Mouse (Mus musculus) bone marrow, adult 2 months (tissue): ENCODE measurements around the gene Akap6. TPM values are rescaled to one million over a fixed set of nuclear protein-coding genes. Genes with fewer than 3 reads are reported as not detected.

Experiments used
- H3K27ac ChIP-seq: fragments of 200-500 bp; 2 replicates; pipeline ENCODE4 v1.5.1; 2012; ENCODE audit warnings: low read depth, mild to moderate bottlenecking, control low read depth, inconsistent platforms, low read length; ENCODE audit not compliant: control insufficient read depth, poor library complexity, insufficient read depth
- H3K4me1 ChIP-seq: fragments of 200-500 bp; 2 replicates; pipeline ENCODE4 v1.6.1; 2011; ENCODE audit warnings: low read length; ENCODE audit not compliant: control insufficient read depth, insufficient read depth
- H3K4me3 ChIP-seq: fragments of 200-500 bp; replicated peaks from 2 replicates; pipeline ENCODE3; 2011; ENCODE audit warnings: mild to moderate bottlenecking, low read depth, low read length, control low read depth; ENCODE audit not compliant: control insufficient read depth
- CTCF ChIP-seq: fragments of 200-500 bp; IDR thresholded peaks from 2 replicates; pipeline ENCODE4 v1.5.1; 2011; ENCODE audit warnings: low read length, control low read depth; ENCODE audit not compliant: control insufficient read depth, insufficient read depth
- POLR2A ChIP-seq: fragments of 200-500 bp; IDR thresholded peaks from 2 replicates; pipeline ENCODE4 v1.6.1; 2011; ENCODE audit warnings: low read depth, mild to moderate bottlenecking, control low read depth, low read length, borderline replicate concordance; ENCODE audit not compliant: control insufficient read depth
- WGBS: fragments of 180-500 bp; shearing (Covaris S2); methylation state at CpG from one replicate; pipeline ENCODE4 v1.1.7; 2018; 5-methylcytosine and 5-hydroxymethylcytosine counted together
- polyA plus RNA-seq: library from polyadenylated mRNA; stranded (reverse); fragments of >200 nt; gene quantifications from 2 replicates; pipeline ENCODE4 v1.2.4, GENCODE M21; 2011; ENCODE audit warnings: low replicate concordance; ENCODE audit not compliant: missing spikeins, insufficient read depth, insufficient read length

Gene Akap6
- polyA plus RNA-seq, 1 experiment: 0.37 TPM

DNA sequence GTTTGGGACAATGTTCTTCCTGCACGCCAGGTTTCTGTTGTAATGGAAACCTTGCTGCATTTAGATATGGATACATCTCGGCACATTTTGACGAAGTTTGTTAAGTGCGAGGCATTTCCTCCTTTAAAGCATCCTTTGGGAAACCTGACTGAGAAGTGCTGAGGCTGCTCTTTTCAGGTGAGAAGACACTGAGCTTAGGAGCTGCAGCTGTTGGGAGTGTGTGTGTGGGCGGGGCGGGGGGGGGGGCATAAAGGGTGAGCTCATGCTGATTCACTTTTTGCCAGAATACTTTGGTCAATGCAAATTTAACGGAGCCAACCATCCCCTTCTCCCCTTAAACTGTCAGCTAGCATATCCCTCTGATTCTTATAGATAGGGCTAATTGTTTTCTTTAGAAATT, 81.9 kb downstream of the Akap6 start:
- no peak overlapping the region for H3K4me3 ChIP-seq
- H3K4me1 ChIP-seq: no peaks in the 10 kb centered on the region
- WGBS: 79% methylated on average over 7 of the region's 7 CpGs
- H3K27ac ChIP-seq: no peak overlapping the region
- TF ChIP-seq POLR2A (no peak), CTCF (no peak)

- TF ChIP-seq CTCF: no peak
- TF ChIP-seq POLR2A: no peak
- WGBS: 2% methylated on average over 14 of the region's 14 CpGs
- Histone ChIP-seq H3K27ac (no peak overlapping the region), H3K4me1 (no peaks in the 10 kb centered on the region), H3K4me3 (no peak overlapping the region)
These were observed 83.8 kb downstream of the Akap6 start for GRCm38 (mm10) chr12:52782902-52783441.

DNA sequence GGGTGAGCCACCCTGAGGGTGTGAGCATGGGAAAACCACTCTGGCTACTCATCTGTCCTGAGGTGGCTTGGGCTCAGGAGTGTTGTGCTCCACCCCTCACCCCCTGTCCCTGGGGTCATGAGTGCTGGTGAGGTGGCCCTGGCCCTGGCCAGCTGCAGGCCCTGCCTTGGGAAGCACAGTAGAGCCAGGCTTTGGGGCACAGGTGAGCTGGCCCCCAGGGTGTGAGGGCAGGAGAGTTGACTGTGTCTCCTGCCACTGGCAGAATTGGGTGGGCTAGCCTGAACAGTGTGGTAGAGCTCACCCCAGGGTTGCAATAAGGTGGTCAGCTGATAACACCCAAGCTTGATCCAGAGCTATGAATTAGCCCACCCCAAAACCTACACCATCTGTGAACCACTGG, 86.0 kb downstream of the Akap6 start:
- Histone ChIP-seq H3K4me3 (no peak overlapping the region), H3K27ac (no peak overlapping the region), H3K4me1 (no peaks in the 10 kb centered on the region)
- no peak for TF ChIP-seq CTCF
- TF ChIP-seq POLR2A: no peak

DNA sequence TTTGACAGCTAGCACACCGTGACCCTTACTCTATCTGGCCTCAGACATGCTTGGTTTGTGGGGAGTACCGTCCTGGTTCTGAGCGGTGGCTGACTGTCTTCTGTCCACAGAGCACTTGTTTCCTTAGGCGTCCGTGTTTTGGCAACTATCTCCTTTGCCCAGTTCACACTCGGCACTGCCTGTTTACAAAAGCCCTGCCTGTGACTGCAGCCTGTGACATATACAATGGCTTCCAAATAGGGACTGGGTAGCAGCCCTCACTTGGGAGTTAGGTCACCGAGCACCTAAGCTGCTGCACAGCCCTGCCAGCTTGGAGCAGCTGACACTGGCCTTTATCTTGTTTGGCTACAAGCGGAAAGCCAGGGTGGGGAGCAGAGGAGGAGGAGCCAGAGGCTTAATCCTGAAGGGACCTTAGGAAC, 91.2 kb downstream of the Akap6 start:
- no peak overlapping the region for H3K4me3 ChIP-seq
- no peak overlapping the region for H3K27ac ChIP-seq
- no peaks in the 10 kb centered on the region for H3K4me1 ChIP-seq
- WGBS: 57% methylated on average over 8 of the region's 8 CpGs
- no peak for TF ChIP-seq POLR2A
- TF ChIP-seq CTCF: no peak

DNA sequence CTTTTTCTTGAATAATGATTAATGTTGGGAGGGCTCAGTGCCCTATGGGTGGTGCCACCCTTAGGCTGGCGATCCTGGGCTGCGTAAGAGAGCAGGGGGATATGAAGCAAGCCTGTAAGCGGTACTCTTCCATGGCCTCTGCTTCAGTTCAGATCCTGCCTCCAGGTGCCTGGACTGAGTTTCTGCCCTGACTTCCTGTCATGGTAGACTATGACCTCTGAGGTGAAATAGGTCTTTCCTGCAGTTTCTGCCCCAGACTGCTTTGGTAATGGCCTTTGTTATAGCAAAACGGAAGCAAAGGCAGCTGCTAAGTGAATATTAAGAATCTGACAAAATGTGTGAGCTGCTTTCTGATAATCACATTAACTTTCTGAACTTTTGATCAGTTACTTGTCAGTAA, 94.9 kb downstream of the Akap6 start:
- no peak for TF ChIP-seq CTCF
- no peak for TF ChIP-seq POLR2A
- WGBS: 86% methylated on average over 4 of the region's 4 CpGs
- no peaks in the 10 kb centered on the region for H3K4me1 ChIP-seq
- no peak overlapping the region for H3K4me3 ChIP-seq
- H3K27ac ChIP-seq: no peak overlapping the region

- WGBS: 83% methylated on average over 18 of the region's 18 CpGs
- Histone ChIP-seq H3K4me1 (no peaks in the 10 kb centered on the region), H3K27ac (no peak overlapping the region), H3K4me3 (no peak overlapping the region)
- TF ChIP-seq CTCF: no peak
- no peak for TF ChIP-seq POLR2A
These were observed 96.6 kb downstream of the Akap6 start for GRCm38 (mm10) chr12:52795551-52796470.

DNA sequence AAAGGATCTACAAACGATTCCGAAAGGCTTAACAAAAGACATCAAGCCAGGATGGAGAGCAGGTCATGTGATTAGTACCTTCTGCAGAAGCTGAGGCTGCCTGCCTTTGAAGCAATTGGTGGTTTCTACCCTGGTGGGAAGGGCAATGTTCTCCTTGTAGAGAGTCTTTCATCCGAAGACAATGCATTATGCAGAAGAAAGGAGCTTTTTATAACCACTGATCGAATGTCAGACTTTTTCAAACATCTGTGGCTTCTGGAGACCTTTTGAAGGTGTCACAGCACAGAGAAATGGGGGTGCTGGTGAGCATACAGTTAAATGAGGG, 97.2 kb downstream of the Akap6 start:
- no peak overlapping the region for H3K27ac ChIP-seq
- H3K4me3 ChIP-seq: no peak overlapping the region
- no peak for TF ChIP-seq POLR2A
- TF ChIP-seq CTCF: no peak
- no peaks in the 10 kb centered on the region for H3K4me1 ChIP-seq
- 75% methylated on average over 4 of the region's 4 CpGs for WGBS

DNA sequence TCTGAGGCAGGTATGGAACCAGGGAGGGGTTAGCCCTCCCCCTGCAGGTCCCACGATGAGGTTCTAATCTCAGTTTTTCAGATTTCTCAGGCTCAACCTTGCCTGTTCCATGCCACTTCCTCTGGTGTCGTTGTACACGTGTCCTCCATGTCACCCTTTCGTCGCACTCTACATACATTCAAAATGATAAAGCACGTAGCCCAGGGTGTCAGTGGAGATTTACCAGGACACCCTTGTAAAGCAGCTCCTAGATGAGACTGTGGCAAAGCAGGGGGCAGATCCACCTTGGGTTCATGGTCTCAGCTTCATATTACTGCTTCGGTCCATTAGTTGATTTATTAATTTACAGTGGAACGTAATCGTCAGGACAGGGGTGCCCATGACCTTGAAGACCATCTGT, 100.5 kb downstream of the Akap6 start:
- TF ChIP-seq POLR2A (no peak), CTCF (no peak)
- WGBS: 86% methylated on average over 9 of the region's 9 CpGs
- H3K27ac ChIP-seq: no peak overlapping the region

DNA sequence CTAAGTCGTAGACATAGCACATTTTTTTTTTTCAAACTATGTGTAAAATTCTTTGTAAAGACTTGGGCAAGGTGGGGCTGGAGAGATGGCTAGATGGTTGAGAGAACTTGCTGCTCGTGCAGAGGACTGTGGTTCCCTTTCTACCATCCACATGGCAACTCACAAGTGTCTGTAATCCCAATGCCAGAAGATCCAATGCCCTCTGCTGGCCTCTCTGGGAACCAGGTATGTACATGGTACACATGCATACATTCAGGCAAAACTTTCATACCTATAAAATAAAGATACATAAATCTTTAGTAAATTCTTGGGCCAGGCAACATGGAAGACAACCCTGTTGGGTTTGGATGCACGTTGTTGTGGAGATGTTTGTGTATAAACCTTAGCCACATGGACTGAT, 107.1 kb downstream of the Akap6 start:
- Histone ChIP-seq H3K4me3 (no peak overlapping the region), H3K4me1 (no peaks in the 10 kb centered on the region; the same call in none of the 2 replicates), H3K27ac (no peak overlapping the region)
- TF ChIP-seq POLR2A: no peak
- TF ChIP-seq CTCF: no peak
- WGBS: 53% methylated on average over 3 of the region's 3 CpGs

More for the DNA sequence above, 100.5 kb downstream of the Akap6 start:
- Histone ChIP-seq H3K4me3 (no peak overlapping the region), H3K4me1 (no peaks in the 10 kb centered on the region; the same call in 1 of the 2 replicates)
